Mouse (Mus musculus): ENCODE results near the gene Cdhr1. TPM values are rescaled to one million over a fixed set of nuclear protein-coding genes. Genes with fewer than 3 reads are reported as not detected.

Gene Cdhr1
- polyA plus RNA-seq, 1 experiment from 2014 or later: 1.0 TPM

GRCm38 (mm10) chr14:37119233-37119632 is 21.1 kb upstream of the Cdhr1 start:
- H3K4me1 ChIP-seq (replicated peaks; ENCODE audit: control insufficient read depth, insufficient read depth, low read length): no peaks in the 10 kb centered on the region
- no peak overlapping the region for H3K4me2 ChIP-seq (ENCODE audit: low read depth, low read length, severe bottlenecking)
- no peak overlapping the region for H3K9ac ChIP-seq (ENCODE audit: low read length)
- no peaks in the 10 kb centered on the region for H3K27me3 ChIP-seq (ENCODE audit: control insufficient read depth, insufficient read depth, low read length)
- no peak for ATAC-seq (replicated peaks; ENCODE audit: low FRiP score)
- H3K36me3 ChIP-seq (ENCODE audit: control insufficient read depth, insufficient read depth, low read length): peaks cover 2% of the 10 kb centered on the region; the same call in 1 of the 2 replicates
- H3K27ac ChIP-seq (ENCODE audit: low read depth, low read length): no peak overlapping the region
- H3K4me3 ChIP-seq (ENCODE audit: low read depth, low read length): no peak overlapping the region
- DNase-seq (ENCODE audit: low spot score): no peak
- H3K9me3 ChIP-seq (ENCODE audit: control insufficient read depth, low read length): no peaks in the 10 kb centered on the region
- 96% methylated on average over 4 of the region's 4 CpGs for WGBS

GRCm38 (mm10) chr14:37113922-37114321 is 15.8 kb upstream of the Cdhr1 start, which contains the start of gene 2610528A11Rik:
Gene 2610528A11Rik, minus strand, starts transcription at chr14:37114022.
- DNase-seq (ENCODE audit: low spot score) (no peak), ATAC-seq (replicated peaks; ENCODE audit: low FRiP score) (no peak)
- H3K4me3 ChIP-seq (ENCODE audit: low read depth, low read length): no peak within 1 kb of the TSS
- no peaks in the 10 kb centered on the region for H3K4me1 ChIP-seq (replicated peaks; ENCODE audit: control insufficient read depth, insufficient read depth, low read length)
- WGBS: 68% methylated on average over 3 of the region's 3 CpGs
- H3K9ac ChIP-seq (ENCODE audit: low read length): no peak within 1 kb of the TSS
- H3K27ac ChIP-seq (ENCODE audit: low read depth, low read length): no peak within 1 kb of the TSS
- no peaks in the 10 kb centered on the region for H3K36me3 ChIP-seq (ENCODE audit: control insufficient read depth, insufficient read depth, low read length)
- H3K9me3 ChIP-seq (ENCODE audit: control insufficient read depth, low read length): no peaks in the 10 kb centered on the region
- no peaks in the 10 kb centered on the region for H3K27me3 ChIP-seq (ENCODE audit: control insufficient read depth, insufficient read depth, low read length)
- no peak within 1 kb of the TSS for H3K4me2 ChIP-seq (ENCODE audit: low read depth, low read length, severe bottlenecking)

GRCm38 (mm10) chr14:37112931-37113330 is 14.8 kb upstream of the Cdhr1 start:
- WGBS: 89% methylated on average over 7 of the region's 7 CpGs
- Histone ChIP-seq H3K4me2 (ENCODE audit: low read depth, low read length, severe bottlenecking) (no peak overlapping the region), H3K4me1 (replicated peaks; ENCODE audit: control insufficient read depth, insufficient read depth, low read length) (no peaks in the 10 kb centered on the region), H3K4me3 (ENCODE audit: low read depth, low read length) (no peak overlapping the region), H3K27me3 (ENCODE audit: control insufficient read depth, insufficient read depth, low read length) (no peaks in the 10 kb centered on the region), H3K27ac (ENCODE audit: low read depth, low read length) (no peak overlapping the region), H3K9me3 (ENCODE audit: control insufficient read depth, low read length) (no peaks in the 10 kb centered on the region), H3K9ac (ENCODE audit: low read length) (no peak overlapping the region), H3K36me3 (ENCODE audit: control insufficient read depth, insufficient read depth, low read length) (no peaks in the 10 kb centered on the region)
- ATAC-seq (replicated peaks; ENCODE audit: low FRiP score) (no peak), DNase-seq (ENCODE audit: low spot score) (no peak)

- no peak overlapping the region for H3K9ac ChIP-seq (ENCODE audit: low read length)
- H3K27me3 ChIP-seq (ENCODE audit: control insufficient read depth, insufficient read depth, low read length): no peaks in the 10 kb centered on the region
- no peak overlapping the region for H3K4me3 ChIP-seq (ENCODE audit: low read depth, low read length)
- no peaks in the 10 kb centered on the region for H3K36me3 ChIP-seq (ENCODE audit: control insufficient read depth, insufficient read depth, low read length)
- H3K27ac ChIP-seq (ENCODE audit: low read depth, low read length): no peak overlapping the region
- H3K4me1 ChIP-seq (replicated peaks; ENCODE audit: control insufficient read depth, insufficient read depth, low read length): no peaks in the 10 kb centered on the region
- no peak for DNase-seq (ENCODE audit: low spot score)
- no peak for ATAC-seq (replicated peaks; ENCODE audit: low FRiP score)
- no peak overlapping the region for H3K4me2 ChIP-seq (ENCODE audit: low read depth, low read length, severe bottlenecking)
- no peaks in the 10 kb centered on the region for H3K9me3 ChIP-seq (ENCODE audit: control insufficient read depth, low read length)
Observed at GRCm38 (mm10) chr14:37111371-37111770, 13.2 kb upstream of the Cdhr1 start.

GRCm38 (mm10) chr14:37110456-37110855 is 12.3 kb upstream of the Cdhr1 start:
- Histone ChIP-seq H3K4me1 (replicated peaks; ENCODE audit: control insufficient read depth, insufficient read depth, low read length) (no peaks in the 10 kb centered on the region), H3K4me3 (ENCODE audit: low read depth, low read length) (no peak overlapping the region), H3K36me3 (ENCODE audit: control insufficient read depth, insufficient read depth, low read length) (no peaks in the 10 kb centered on the region), H3K27me3 (ENCODE audit: control insufficient read depth, insufficient read depth, low read length) (no peaks in the 10 kb centered on the region), H3K4me2 (ENCODE audit: low read depth, low read length, severe bottlenecking) (no peak overlapping the region), H3K9me3 (ENCODE audit: control insufficient read depth, low read length) (no peaks in the 10 kb centered on the region), H3K27ac (ENCODE audit: low read depth, low read length) (no peak overlapping the region), H3K9ac (ENCODE audit: low read length) (no peak overlapping the region)
- ATAC-seq (replicated peaks; ENCODE audit: low FRiP score) (no peak), DNase-seq (ENCODE audit: low spot score) (no peak)
- WGBS: 89% methylated on average over 2 of the region's 2 CpGs

GRCm38 (mm10) chr14:37109975-37110374 is 11.8 kb upstream of the Cdhr1 start:
- Histone ChIP-seq H3K27ac (ENCODE audit: low read depth, low read length) (no peak overlapping the region), H3K9me3 (ENCODE audit: control insufficient read depth, low read length) (no peaks in the 10 kb centered on the region), H3K27me3 (ENCODE audit: control insufficient read depth, insufficient read depth, low read length) (no peaks in the 10 kb centered on the region), H3K4me3 (ENCODE audit: low read depth, low read length) (no peak overlapping the region), H3K36me3 (ENCODE audit: control insufficient read depth, insufficient read depth, low read length) (no peaks in the 10 kb centered on the region), H3K4me1 (replicated peaks; ENCODE audit: control insufficient read depth, insufficient read depth, low read length) (no peaks in the 10 kb centered on the region), H3K4me2 (ENCODE audit: low read depth, low read length, severe bottlenecking) (no peak overlapping the region), H3K9ac (ENCODE audit: low read length) (no peak overlapping the region)
- no peak for DNase-seq (ENCODE audit: low spot score)
- WGBS: 72% methylated on average over 9 of the region's 9 CpGs
- ATAC-seq (replicated peaks; ENCODE audit: low FRiP score): no peak

- 88% methylated on average over 8 of the region's 8 CpGs for WGBS
- no peak for ATAC-seq (replicated peaks; ENCODE audit: low FRiP score)
- no peak overlapping the region for H3K4me3 ChIP-seq (ENCODE audit: low read depth, low read length)
Observed at GRCm38 (mm10) chr14:37109460-37109859, 11.3 kb upstream of the Cdhr1 start.

GRCm38 (mm10) chr14:37105846-37106245 is 7.7 kb upstream of the Cdhr1 start:
- Histone ChIP-seq H3K9ac (ENCODE audit: low read length) (no peak overlapping the region), H3K27ac (ENCODE audit: low read depth, low read length) (no peak overlapping the region), H3K36me3 (ENCODE audit: control insufficient read depth, insufficient read depth, low read length) (no peaks in the 10 kb centered on the region), H3K9me3 (ENCODE audit: control insufficient read depth, low read length) (no peaks in the 10 kb centered on the region), H3K27me3 (ENCODE audit: control insufficient read depth, insufficient read depth, low read length) (no peaks in the 10 kb centered on the region), H3K4me3 (ENCODE audit: low read depth, low read length) (no peak overlapping the region), H3K4me2 (ENCODE audit: low read depth, low read length, severe bottlenecking) (no peak overlapping the region), H3K4me1 (replicated peaks; ENCODE audit: control insufficient read depth, insufficient read depth, low read length) (no peaks in the 10 kb centered on the region)
- peak; percentile 36; the same call in 1 of the 2 replicates for ATAC-seq (replicated peaks; ENCODE audit: low FRiP score)
- no peak for DNase-seq (ENCODE audit: low spot score)
- WGBS: 47% methylated on average over 7 of the region's 7 CpGs

More at GRCm38 (mm10) chr14:37109460-37109859, 11.3 kb upstream of the Cdhr1 start:
- H3K9me3 ChIP-seq (ENCODE audit: control insufficient read depth, low read length): no peaks in the 10 kb centered on the region
- H3K4me2 ChIP-seq (ENCODE audit: low read depth, low read length, severe bottlenecking): no peak overlapping the region
- no peaks in the 10 kb centered on the region for H3K27me3 ChIP-seq (ENCODE audit: control insufficient read depth, insufficient read depth, low read length)
- DNase-seq (ENCODE audit: low spot score): no peak
- no peaks in the 10 kb centered on the region for H3K36me3 ChIP-seq (ENCODE audit: control insufficient read depth, insufficient read depth, low read length)
- no peaks in the 10 kb centered on the region for H3K4me1 ChIP-seq (replicated peaks; ENCODE audit: control insufficient read depth, insufficient read depth, low read length)
- no peak overlapping the region for H3K27ac ChIP-seq (ENCODE audit: low read depth, low read length)
- no peak overlapping the region for H3K9ac ChIP-seq (ENCODE audit: low read length)

- Histone ChIP-seq H3K27me3 (ENCODE audit: control insufficient read depth, insufficient read depth, low read length) (no peaks in the 10 kb centered on the region), H3K4me2 (ENCODE audit: low read depth, low read length, severe bottlenecking) (no peak overlapping the region), H3K4me3 (ENCODE audit: low read depth, low read length) (no peak overlapping the region), H3K9ac (ENCODE audit: low read length) (no peak overlapping the region), H3K27ac (ENCODE audit: low read depth, low read length) (no peak overlapping the region), H3K4me1 (replicated peaks; ENCODE audit: control insufficient read depth, insufficient read depth, low read length) (no peaks in the 10 kb centered on the region), H3K36me3 (ENCODE audit: control insufficient read depth, insufficient read depth, low read length) (no peaks in the 10 kb centered on the region), H3K9me3 (ENCODE audit: control insufficient read depth, low read length) (no peaks in the 10 kb centered on the region)
- DNase-seq (ENCODE audit: low spot score) (no peak), ATAC-seq (replicated peaks; ENCODE audit: low FRiP score) (no peak)
- 70% methylated on average over 5 of the region's 5 CpGs for WGBS
Observed at GRCm38 (mm10) chr14:37104747-37105146, 6.6 kb upstream of the Cdhr1 start.
